Mouse (Mus musculus) layer of hippocampus, postnatal 25 days (tissue): ENCODE measurements around the gene Hs1bp3. TPM values are rescaled to one million over a fixed set of nuclear protein-coding genes. Genes with fewer than 3 reads are reported as not detected.

Experiments used
- DNase-seq, 2 experiments: peaks; one replicate each; pipeline ENCODE4 v3.0.0; 2022; ENCODE audit warnings: mixed read lengths in 2 of 2, low spot score in 1 of 2; ENCODE audit errors: extremely low spot score in 1 of 2
- total RNA-seq, 2 experiments: library from RNA; stranded (reverse); gene quantifications; 2 replicates each; pipeline ENCODE4 v1.2.3; 2021

The Hs1bp3 gene
- total RNA-seq, 2 experiments from 2014 or later = 11.1 to 11.3 TPM

GRCm38 (mm10) chr12:8358344-8358966, 45.2 kb downstream of the Hs1bp3 start:
- DNase-seq = no peak

- no peak for DNase-seq
Measured at GRCm38 (mm10) chr12:8359418-8360112, 46.3 kb downstream of the Hs1bp3 start.

GRCm38 (mm10) chr12:8361866-8362265, 48.6 kb downstream of the Hs1bp3 start:
- DNase-seq = no peak

- no peak for DNase-seq
Measured at GRCm38 (mm10) chr12:8362400-8362799, 49.2 kb downstream of the Hs1bp3 start.

- DNase-seq = no peak
Measured at GRCm38 (mm10) chr12:8364321-8364838, 51.1 kb downstream of the Hs1bp3 start.

- no peak for DNase-seq
Measured at GRCm38 (mm10) chr12:8365336-8365735, 52.1 kb downstream of the Hs1bp3 start.

GRCm38 (mm10) chr12:8365905-8366576, 52.8 kb downstream of the Hs1bp3 start:
- no peak for DNase-seq

- no peak for DNase-seq
Measured at GRCm38 (mm10) chr12:8366688-8367087, 53.5 kb downstream of the Hs1bp3 start.

GRCm38 (mm10) chr12:8371746-8372510, 58.7 kb downstream of the Hs1bp3 start:
- no peak for DNase-seq

GRCm38 (mm10) chr12:8372511-8373180, 59.4 kb downstream of the Hs1bp3 start:
- DNase-seq = no peak

GRCm38 (mm10) chr12:8373741-8374140, 60.5 kb downstream of the Hs1bp3 start:
- DNase-seq = no peak

- no peak for DNase-seq
Measured at GRCm38 (mm10) chr12:8377169-8377568, 63.9 kb downstream of the Hs1bp3 start.

GRCm38 (mm10) chr12:8377955-8378620, 64.9 kb downstream of the Hs1bp3 start:
- no peak for DNase-seq

GRCm38 (mm10) chr12:8379795-8380521, 66.7 kb downstream of the Hs1bp3 start:
- DNase-seq = no peak

- no peak for DNase-seq
Measured at GRCm38 (mm10) chr12:8380944-8381343, 67.7 kb downstream of the Hs1bp3 start.

- no peak for DNase-seq
Measured at GRCm38 (mm10) chr12:8381940-8382339, 68.7 kb downstream of the Hs1bp3 start.

GRCm38 (mm10) chr12:8383822-8384221, 70.6 kb downstream of the Hs1bp3 start:
- no peak for DNase-seq

GRCm38 (mm10) chr12:8386451-8387011, 73.3 kb downstream of the Hs1bp3 start:
- no peak for DNase-seq

GRCm38 (mm10) chr12:8387281-8387680, 74.0 kb downstream of the Hs1bp3 start:
- DNase-seq = no peak
